Mouse (Mus musculus): ENCODE data around the gene Mark2. TPM values are rescaled to one million over a fixed set of nuclear protein-coding genes. Genes with fewer than 3 reads are reported as not detected.
A peak's percentile ranks its signal among the peaks of the same experiment; 100 is the strongest.

Mark2 gene
- polyA plus RNA-seq, 1 experiment from 2014 or later, result 51.9 TPM

DNA sequence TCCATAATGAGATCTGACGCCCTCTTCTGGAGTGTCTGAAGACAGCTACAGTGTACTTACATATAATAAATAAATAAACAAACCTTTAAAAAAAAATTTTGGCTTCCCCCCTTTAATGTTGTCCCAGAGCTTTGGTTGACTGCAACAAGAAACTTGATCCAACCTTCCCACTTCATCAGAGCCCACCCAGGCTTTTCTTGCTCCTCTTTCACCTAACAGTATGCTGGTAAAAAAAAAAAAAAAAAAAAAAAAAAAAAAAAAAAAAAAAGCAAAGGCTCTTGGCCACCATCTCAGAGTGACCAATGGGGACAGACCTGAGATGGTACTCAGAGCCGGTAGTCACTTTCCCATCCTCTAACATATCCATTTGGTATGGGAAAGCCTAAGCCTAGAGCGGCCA, 53.4 kb downstream of the Mark2 start:
- 88% methylated on average over 3 of the region's 3 CpGs for WGBS
- Histone ChIP-seq H3K27ac (replicated peaks) (no peak overlapping the region), H3K36me3 (peaks cover 43% of the 10 kb centered on the region), H3K9ac (replicated peaks) (no peak overlapping the region), H3K4me2 (no peak overlapping the region), H3K27me3 (replicated peaks) (no peaks in the 10 kb centered on the region), H3K4me3 (replicated peaks) (no peak overlapping the region), H3K9me3 (replicated peaks) (no peaks in the 10 kb centered on the region), H3K4me1 (peaks cover 13% of the 10 kb centered on the region; the same call in 1 of the 2 replicates)
- no peak for ATAC-seq (ENCODE audit: low FRiP score)

DNA sequence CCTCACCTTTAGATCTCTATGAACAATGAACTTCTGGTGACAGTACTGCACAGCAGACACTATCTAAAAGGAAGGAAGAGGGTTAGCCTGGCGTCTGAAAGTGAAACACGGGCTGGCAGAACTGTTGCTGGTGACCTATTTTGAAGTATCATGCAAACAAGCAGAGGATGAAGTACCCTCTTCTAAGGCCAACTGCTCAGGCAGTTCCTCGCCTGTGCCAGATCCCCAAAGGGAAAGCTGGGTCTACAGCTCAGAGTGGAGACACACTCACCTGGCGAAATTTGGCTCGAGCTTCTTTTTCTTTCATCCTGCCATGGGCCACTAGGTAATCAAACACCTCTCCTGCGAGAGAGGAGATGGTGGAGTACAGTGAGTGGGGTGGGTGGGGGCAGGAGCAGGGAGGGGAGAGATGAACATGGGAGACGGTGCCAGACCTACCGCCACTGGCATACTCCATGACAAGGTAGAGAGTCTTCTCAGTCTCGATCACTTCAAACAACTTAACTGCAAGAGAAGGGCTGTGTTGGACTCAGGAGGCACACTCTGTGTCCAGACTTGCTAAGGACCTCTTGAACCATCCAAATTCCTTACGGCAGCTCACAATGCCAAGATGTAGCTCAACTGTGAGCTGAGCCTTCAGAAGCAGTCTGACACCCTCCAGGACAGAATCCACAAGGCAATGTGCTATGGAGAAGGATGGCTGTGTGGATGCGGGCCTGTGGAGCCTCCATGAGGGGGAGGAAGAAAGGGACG, 54.9 kb downstream of the Mark2 start:
- 93% methylated on average over 12 of the region's 12 CpGs for WGBS
- no peaks in the 10 kb centered on the region for H3K27me3 ChIP-seq (replicated peaks)

DNA sequence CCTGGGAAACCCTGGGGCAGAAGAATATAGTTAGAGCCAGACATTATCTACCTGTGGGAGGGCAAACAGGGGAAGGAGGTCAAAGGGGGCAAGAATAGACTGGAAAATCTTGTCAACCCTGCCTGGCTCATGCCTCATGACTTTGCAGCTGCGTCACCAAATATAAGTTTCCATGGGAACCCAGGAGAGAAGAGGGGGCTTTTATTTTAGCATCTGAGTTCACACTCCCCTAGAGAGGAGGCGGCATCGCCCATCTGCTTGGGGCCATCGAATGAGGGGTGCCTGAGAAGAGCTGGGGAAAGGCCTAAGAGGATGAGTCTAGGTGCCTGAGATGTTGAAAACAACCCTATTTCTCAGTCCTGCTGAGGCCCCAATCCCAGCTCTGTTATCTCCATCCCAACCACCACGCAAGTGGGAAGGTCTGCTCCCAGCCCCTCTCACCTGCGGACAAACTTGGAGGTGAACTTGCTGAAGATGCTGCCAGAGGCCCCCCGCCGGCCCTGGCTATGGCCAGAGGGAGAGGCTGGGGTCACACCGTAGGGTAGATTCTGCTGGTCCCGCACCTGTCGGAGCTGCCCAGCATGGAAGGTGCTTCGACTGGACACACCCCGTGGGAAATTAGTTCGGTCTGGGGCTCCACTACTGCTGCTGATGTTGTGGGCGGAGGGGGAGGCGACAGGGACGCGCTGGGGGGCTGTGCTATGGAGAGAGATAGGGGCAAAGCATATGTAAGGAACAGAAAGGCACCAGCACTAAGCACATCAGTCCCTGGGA, 60.9 kb downstream of the Mark2 start:
- ATAC-seq (ENCODE audit: low FRiP score), result no peak
- H3K4me2 ChIP-seq, result no peak overlapping the region
- no peak overlapping the region for H3K27ac ChIP-seq (replicated peaks)
- H3K4me3 ChIP-seq (replicated peaks), result no peak overlapping the region
- peaks cover 33% of the 10 kb centered on the region for H3K4me1 ChIP-seq
- H3K9me3 ChIP-seq (replicated peaks), result no peaks in the 10 kb centered on the region
- H3K36me3 ChIP-seq, result peaks cover 73% of the 10 kb centered on the region
- H3K27me3 ChIP-seq (replicated peaks), result no peaks in the 10 kb centered on the region
- H3K9ac ChIP-seq (replicated peaks), result no peak overlapping the region
- 87% methylated on average over 18 of the region's 18 CpGs for WGBS

More for the DNA sequence above, 54.9 kb downstream of the Mark2 start:
- no peak overlapping the region for H3K4me3 ChIP-seq (replicated peaks)
- H3K4me2 ChIP-seq, result no peak overlapping the region
- H3K36me3 ChIP-seq, result peaks cover 59% of the 10 kb centered on the region
- H3K4me1 ChIP-seq, result peaks cover 4% of the 10 kb centered on the region; the same call in 1 of the 2 replicates
- ATAC-seq (ENCODE audit: low FRiP score), result no peak
- H3K27ac ChIP-seq (replicated peaks), result no peak overlapping the region
- H3K9me3 ChIP-seq (replicated peaks), result no peaks in the 10 kb centered on the region
- no peak overlapping the region for H3K9ac ChIP-seq (replicated peaks)

DNA sequence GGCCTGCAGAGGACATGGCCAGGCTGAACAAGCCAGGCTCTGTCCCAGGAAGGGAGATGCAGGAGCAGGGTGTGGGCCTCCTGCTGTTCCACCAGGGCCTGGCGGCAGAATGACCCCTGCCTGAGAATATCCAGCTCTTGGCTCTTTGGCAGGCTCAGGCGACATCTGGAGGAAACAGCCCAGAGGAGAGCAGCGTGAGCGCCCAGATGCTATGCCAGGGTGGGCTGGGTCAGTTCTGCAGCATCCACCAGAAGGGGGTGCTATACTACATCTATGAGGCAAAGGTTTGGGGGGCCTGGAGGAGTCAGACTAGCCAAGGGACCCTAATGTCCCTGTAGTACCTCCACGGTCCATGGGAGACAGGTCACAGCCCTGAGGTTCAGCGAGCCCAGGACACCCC, 62.5 kb downstream of the Mark2 start:
- ATAC-seq (ENCODE audit: low FRiP score), result no peak
- Histone ChIP-seq H3K36me3 (peaks cover 70% of the 10 kb centered on the region), H3K9ac (replicated peaks) (no peak overlapping the region), H3K4me3 (replicated peaks) (no peak overlapping the region), H3K27me3 (replicated peaks) (no peaks in the 10 kb centered on the region), H3K9me3 (replicated peaks) (no peaks in the 10 kb centered on the region), H3K4me2 (no peak overlapping the region), H3K27ac (replicated peaks) (peak overlapping the region; percentile 49), H3K4me1 (peaks cover 48% of the 10 kb centered on the region)
- WGBS, result 29% methylated on average over 6 of the region's 6 CpGs

DNA sequence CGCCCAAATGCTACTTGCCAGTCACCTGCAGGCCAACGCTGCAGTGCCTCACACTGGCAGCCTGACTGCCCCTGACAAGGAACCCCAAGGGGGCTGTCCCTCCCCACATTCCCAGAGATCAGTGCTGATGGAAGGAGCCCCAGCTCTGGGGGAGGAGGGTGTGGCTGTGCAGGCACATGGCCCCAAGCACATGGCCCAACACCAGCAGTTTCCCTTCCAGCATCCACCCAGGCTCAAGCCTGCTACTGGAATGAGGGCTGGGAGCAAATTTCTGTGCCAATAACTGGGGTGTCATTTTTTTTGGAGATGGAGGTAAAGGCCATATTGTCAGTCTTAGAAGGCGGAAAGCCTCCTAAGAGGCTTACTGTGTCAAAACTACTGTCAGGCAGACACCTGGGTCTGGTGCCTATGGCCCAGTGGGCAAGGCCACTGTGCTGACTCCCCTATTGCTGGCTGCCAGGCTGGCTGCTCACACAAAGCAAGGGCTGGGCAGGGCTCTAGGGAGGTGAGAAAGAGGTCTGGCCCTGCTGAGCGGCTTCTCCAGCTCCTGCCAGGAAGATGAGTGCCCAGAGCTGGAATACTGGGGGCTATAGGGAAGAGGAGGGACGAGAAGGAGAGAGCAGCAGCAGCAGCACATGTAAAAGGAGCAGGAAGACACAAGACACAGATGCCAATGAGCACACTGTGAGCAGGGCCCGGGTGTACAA, 63.3 kb downstream of the Mark2 start:
- no peak overlapping the region for H3K4me2 ChIP-seq
- H3K9me3 ChIP-seq (replicated peaks), result no peaks in the 10 kb centered on the region
- no peak overlapping the region for H3K4me3 ChIP-seq (replicated peaks)
- no peak for ATAC-seq (ENCODE audit: low FRiP score)
- 62% methylated on average over 6 of the region's 6 CpGs for WGBS
- H3K27ac ChIP-seq (replicated peaks), result peak overlapping the region; percentile 77
- no peaks in the 10 kb centered on the region for H3K27me3 ChIP-seq (replicated peaks)
- H3K9ac ChIP-seq (replicated peaks), result no peak overlapping the region
- H3K36me3 ChIP-seq, result peaks cover 71% of the 10 kb centered on the region
- peaks cover 51% of the 10 kb centered on the region for H3K4me1 ChIP-seq

DNA sequence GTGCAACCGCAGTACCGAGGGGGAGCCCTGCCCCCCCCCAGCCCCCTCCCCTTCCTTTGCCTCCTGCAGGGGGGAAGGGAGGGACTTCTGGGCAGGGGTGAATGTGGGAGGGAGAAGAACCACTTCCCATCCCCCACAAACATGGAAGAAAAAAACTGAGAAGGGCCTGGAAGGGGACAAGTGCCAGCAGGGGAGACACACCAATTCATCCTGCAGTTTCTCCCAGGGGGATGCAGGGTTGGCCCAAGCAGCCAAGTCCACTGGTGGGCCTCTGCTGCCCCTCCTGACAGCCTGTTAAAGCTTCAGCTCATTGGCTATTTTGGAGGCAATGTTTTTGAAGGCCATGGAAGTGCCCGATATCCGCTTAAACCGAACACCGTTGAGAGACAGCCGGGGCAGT, 64.9 kb downstream of the Mark2 start:
- Histone ChIP-seq H3K9me3 (replicated peaks) (no peaks in the 10 kb centered on the region), H3K4me3 (replicated peaks) (no peak overlapping the region), H3K27me3 (replicated peaks) (no peaks in the 10 kb centered on the region), H3K9ac (replicated peaks) (no peak overlapping the region), H3K4me1 (peaks cover 57% of the 10 kb centered on the region), H3K4me2 (no peak overlapping the region), H3K36me3 (peaks cover 69% of the 10 kb centered on the region), H3K27ac (replicated peaks) (peak overlapping the region; percentile 77)
- WGBS, result 53% methylated on average over 7 of the region's 7 CpGs
- ATAC-seq (ENCODE audit: low FRiP score), result no peak

DNA sequence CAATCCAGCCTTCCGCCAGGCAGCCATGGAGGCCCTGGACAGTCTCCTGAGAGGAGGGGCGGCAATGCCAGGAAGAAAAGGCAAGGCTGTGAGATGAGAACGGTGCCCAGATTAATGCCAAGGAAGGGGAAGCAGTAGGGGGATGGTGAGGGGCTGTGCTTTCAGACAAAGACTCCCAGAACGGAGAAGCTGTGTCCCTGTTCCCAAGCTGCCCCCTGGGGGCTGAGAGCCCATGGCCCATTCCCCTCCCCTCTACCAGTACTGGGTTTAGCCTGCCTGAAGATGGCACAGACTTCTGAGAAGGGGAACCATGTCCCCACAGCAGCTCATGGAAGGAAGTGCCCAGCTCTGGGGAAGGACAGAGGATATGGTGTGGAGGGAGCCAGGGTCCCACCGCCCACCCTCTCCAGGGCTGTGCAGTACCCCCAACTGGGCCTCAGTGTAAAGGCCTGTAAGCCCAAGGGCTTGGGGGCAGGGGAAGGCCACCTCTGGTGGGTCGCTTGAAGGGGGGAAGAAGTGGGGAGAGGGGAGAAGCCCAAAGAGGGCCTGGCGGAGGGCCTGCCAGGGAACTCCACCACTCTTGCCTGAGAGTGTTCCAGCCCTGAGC, 65.5 kb downstream of the Mark2 start:
- H3K4me2 ChIP-seq, result no peak overlapping the region
- peak overlapping the region; percentile 77 for H3K27ac ChIP-seq (replicated peaks)
- H3K9ac ChIP-seq (replicated peaks), result no peak overlapping the region
- WGBS, result 41% methylated on average over 7 of the region's 7 CpGs
- peaks cover 62% of the 10 kb centered on the region for H3K4me1 ChIP-seq
- no peak overlapping the region for H3K4me3 ChIP-seq (replicated peaks)
- no peaks in the 10 kb centered on the region for H3K27me3 ChIP-seq (replicated peaks)
- H3K9me3 ChIP-seq (replicated peaks), result no peaks in the 10 kb centered on the region
- H3K36me3 ChIP-seq, result peaks cover 69% of the 10 kb centered on the region
- ATAC-seq (ENCODE audit: low FRiP score), result peak; percentile 22

DNA sequence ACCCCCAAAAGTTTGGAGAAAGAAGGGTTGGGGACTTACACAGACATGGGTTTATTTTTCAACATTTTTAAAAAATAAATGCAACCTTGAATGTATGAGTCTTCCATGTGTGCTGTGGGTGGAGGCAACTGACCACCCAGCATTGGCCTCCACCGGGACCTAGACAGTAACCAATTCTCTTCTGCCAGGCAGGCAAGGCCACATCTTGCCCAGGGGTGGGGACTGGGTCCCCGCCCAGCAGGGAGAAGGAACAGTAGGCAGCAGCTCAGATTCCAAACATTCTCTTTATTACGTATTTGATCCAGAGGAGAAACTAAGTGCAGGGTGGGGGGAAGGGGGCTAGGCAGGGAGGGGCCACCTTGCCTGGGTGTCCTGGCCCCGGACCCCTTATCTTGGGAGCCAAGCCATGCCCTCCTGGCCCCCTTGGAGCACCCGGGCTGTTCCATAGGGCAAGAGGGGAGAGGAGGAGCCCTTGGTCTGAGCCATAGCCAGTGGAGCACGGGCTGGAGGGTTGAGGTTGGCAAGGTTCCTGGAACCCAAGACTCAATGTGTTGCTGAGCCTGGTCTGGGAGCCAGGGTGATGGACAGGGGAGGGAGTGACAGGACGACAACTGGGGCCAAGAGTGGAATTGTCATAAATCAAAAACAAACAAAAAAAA, 66.4 kb downstream of the Mark2 start:
- ATAC-seq (ENCODE audit: low FRiP score), result no peak
- Histone ChIP-seq H3K9ac (replicated peaks) (no peak overlapping the region), H3K27ac (replicated peaks) (peak overlapping the region; percentile 77), H3K9me3 (replicated peaks) (no peaks in the 10 kb centered on the region), H3K36me3 (peaks cover 70% of the 10 kb centered on the region), H3K4me2 (no peak overlapping the region), H3K27me3 (replicated peaks) (no peaks in the 10 kb centered on the region), H3K4me3 (replicated peaks) (no peak overlapping the region), H3K4me1 (peaks cover 71% of the 10 kb centered on the region)
- 48% methylated on average over 7 of the region's 7 CpGs for WGBS

DNA sequence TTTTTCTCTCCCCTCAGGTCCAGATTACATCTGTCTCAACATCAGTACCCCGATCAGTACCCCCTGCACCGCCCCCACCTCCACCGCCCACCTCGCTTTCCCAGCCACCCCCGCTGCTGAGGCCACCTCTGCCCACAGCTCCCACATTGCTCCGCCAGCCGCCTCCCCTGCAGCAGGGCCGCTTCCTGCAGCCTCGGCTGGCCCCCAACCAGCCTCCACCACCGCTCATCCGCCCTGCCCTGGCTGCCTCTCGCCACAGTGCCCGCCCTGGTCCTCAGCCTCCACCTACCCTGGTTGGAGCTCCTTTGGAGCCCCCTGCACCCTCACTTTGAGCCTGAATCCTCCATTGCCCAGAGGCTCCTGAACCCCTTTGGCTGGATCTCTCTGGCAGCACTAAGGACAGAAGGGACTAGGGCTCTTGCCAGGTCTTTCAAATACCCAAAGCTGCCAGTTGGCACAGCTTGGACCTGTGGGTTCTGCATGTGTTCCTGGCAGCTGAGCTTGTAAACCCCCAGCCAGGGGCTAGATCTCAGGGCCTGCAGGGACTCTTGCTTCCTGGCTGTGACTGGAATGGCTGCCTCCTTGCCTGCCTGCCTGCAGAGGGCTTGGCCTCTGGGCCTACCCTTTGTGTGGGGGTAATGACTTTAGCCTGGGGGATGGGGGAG, 67.2 kb downstream of the Mark2 start:
- Histone ChIP-seq H3K4me1 (peaks cover 79% of the 10 kb centered on the region), H3K27ac (replicated peaks) (peak overlapping the region; percentile 77), H3K9me3 (replicated peaks) (no peaks in the 10 kb centered on the region), H3K4me3 (replicated peaks) (no peak overlapping the region), H3K4me2 (peak overlapping the region; percentile 15; the same call in 1 of the 2 replicates), H3K27me3 (replicated peaks) (no peaks in the 10 kb centered on the region), H3K9ac (replicated peaks) (no peak overlapping the region; the same call in 1 of the 2 replicates), H3K36me3 (peaks cover 66% of the 10 kb centered on the region)
- peak; percentile 17 for ATAC-seq (ENCODE audit: low FRiP score)
- WGBS, result 75% methylated on average over 13 of the region's 13 CpGs

DNA sequence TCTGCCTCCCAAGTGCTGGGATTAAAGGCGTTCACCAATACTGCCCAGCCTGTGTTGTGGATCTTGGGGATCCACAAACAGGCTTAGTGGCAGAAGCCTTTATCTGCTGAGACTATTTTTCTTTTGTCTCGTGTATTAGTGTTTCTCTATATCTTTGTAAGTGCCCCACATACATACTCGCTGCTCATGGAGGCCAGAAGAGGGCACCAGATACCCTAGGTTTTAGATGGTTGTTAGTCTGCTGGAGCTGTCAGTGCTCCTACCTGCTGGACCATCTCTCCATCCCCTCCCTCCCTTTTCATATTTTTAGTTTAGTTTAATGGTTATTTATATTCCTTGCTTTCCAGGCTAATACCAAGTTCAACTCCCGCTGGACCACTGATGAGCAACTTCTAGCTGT, 68.2 kb downstream of the Mark2 start:
- Histone ChIP-seq H3K4me2 (no peak overlapping the region), H3K9me3 (replicated peaks) (no peaks in the 10 kb centered on the region), H3K4me3 (replicated peaks) (no peak overlapping the region), H3K4me1 (peaks cover 79% of the 10 kb centered on the region), H3K9ac (replicated peaks) (no peak overlapping the region), H3K36me3 (peaks cover 64% of the 10 kb centered on the region), H3K27ac (replicated peaks) (no peak overlapping the region), H3K27me3 (replicated peaks) (no peaks in the 10 kb centered on the region)
- 94% methylated on average over 4 of the region's 4 CpGs for WGBS
- ATAC-seq (ENCODE audit: low FRiP score), result no peak

All from neural tube, embryonic 15.5 days (tissue).